Mouse (Mus musculus) embryonic fibroblast, embryonic 13.5 days (primary cell): Measurements from ENCODE around the gene Me3. TPM values are rescaled to one million over a fixed set of nuclear protein-coding genes. Genes with fewer than 3 reads are reported as not detected.

ENCODE experiments used
- H3K27ac ChIP-seq: 2 replicates; pipeline ENCODE4 v1.5.1; 2012; ENCODE audit warnings: low read length, control low read depth, inconsistent platforms; ENCODE audit not compliant: insufficient read depth
- H3K4me1 ChIP-seq: 2 replicates; pipeline ENCODE4 v1.6.1; 2011; ENCODE audit warnings: low read length; ENCODE audit not compliant: control insufficient read depth, insufficient read depth
- H3K4me3 ChIP-seq: 2 replicates; pipeline ENCODE4 v1.5.1; 2011; ENCODE audit warnings: mild to moderate bottlenecking, control low read depth, low read length; ENCODE audit not compliant: insufficient read depth
- CTCF ChIP-seq: IDR thresholded peaks from 2 replicates; pipeline ENCODE4 v1.5.1; 2011; ENCODE audit warnings: mild to moderate bottlenecking, control low read depth, low read length, moderate library complexity, borderline replicate concordance; ENCODE audit not compliant: insufficient read depth
- POLR2A ChIP-seq: IDR thresholded peaks from 2 replicates; pipeline ENCODE4 v1.6.1; 2011; ENCODE audit warnings: low read depth, mild to moderate bottlenecking, control low read depth, low read length, moderate library complexity
- polyA plus RNA-seq: library from polyadenylated mRNA; stranded (reverse); fragments of >200 nt; gene quantifications from 2 replicates; pipeline ENCODE4 v1.2.4, GENCODE M21; 2011; ENCODE audit warnings: low read depth; ENCODE audit not compliant: missing spikeins, insufficient read length

Me3 gene
- polyA plus RNA-seq, 1 experiment: 4.7 TPM

DNA sequence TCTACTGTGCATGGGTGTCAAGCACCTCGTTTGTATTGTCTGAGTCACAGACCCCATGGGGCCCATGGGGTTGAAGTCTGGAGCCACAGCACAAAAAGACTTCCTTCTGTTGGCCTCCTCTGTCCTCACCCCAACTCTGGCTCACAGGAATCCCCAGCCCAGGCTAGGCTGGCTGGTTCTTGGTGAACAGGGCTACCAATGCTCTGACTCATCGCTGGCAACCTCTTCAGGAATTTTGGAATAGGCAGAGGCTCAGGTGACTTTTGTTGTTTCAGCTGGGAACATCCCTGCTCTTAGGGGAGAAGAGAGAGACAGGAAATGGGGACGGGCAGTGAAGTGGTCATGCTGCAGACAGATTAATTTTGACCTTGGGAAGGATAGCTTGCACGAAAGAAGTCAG is 205.6 kb downstream of the Me3 start:
- H3K4me1 ChIP-seq: peaks cover 16% of the 10 kb centered on the region
- TF ChIP-seq POLR2A (no peak), CTCF (no peak)
- H3K27ac ChIP-seq: peak overlapping the region; percentile 79
- no peak overlapping the region for H3K4me3 ChIP-seq

- Histone ChIP-seq H3K4me1 (peaks cover 16% of the 10 kb centered on the region), H3K4me3 (no peak overlapping the region), H3K27ac (no peak overlapping the region)
- TF ChIP-seq POLR2A (no peak), CTCF (no peak)
These were observed 207.5 kb downstream of the Me3 start for GRCm38 (mm10) chr7:89839721-89840120.

DNA sequence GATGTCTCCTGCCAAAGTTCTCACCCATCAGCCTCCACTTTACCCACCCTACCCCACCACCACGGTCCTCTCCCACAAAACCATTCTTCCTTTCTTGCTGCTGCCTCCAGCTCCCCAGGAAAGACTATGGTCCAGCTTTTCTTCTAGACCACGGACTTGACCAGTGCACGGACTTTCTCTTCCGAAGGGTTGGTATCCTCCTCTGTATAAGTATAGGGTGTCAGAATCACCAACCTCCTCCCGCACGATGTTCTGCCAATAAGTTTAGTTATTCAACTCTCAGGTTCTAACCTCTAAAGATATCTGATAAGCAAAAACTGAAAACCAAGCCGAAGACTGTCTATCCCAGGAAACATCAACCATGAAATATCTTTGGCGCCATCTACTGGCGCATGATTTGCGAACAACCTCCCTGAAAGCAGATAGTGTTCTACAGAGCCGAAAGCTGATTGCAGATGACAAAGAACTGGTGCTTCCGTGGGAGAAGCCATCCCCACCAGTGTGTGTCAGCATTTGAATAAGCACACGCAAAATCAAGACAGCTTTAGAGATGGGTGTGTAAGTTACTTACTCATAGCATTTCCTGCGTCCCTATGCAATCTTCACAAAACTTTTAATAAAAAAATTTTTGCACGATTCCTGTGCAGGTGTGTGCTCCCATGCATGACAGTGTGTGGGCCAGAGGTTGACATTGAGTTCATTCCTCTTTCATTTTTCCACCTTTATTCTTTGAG is 209.6 kb downstream of the Me3 start:
- no peak for TF ChIP-seq POLR2A
- no peak for TF ChIP-seq CTCF
- H3K27ac ChIP-seq: no peak overlapping the region
- peaks cover 16% of the 10 kb centered on the region for H3K4me1 ChIP-seq
- H3K4me3 ChIP-seq: no peak overlapping the region

DNA sequence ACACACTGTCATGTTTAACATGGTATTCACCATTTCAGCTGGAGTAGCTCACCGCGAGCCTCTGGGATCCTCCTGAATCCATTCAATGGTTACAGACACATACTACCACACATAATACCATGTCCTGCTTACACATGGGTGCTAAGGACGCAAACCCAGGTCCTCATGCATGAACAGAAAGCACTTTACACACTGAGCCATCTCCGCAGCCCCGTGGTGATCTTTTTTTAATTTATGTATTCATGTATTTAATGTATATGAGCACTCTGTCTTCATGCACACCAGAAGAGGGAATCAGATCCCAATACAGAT is 210.2 kb downstream of the Me3 start:
- no peak overlapping the region for H3K27ac ChIP-seq
- TF ChIP-seq CTCF (no peak), POLR2A (no peak)
- H3K4me3 ChIP-seq: no peak overlapping the region
- H3K4me1 ChIP-seq: peaks cover 14% of the 10 kb centered on the region

GRCm38 (mm10) chr7:89843121-89843520 is 210.9 kb downstream of the Me3 start:
- no peak overlapping the region for H3K27ac ChIP-seq
- H3K4me1 ChIP-seq: peaks cover 8% of the 10 kb centered on the region
- TF ChIP-seq CTCF (no peak), POLR2A (no peak)
- no peak overlapping the region for H3K4me3 ChIP-seq

DNA sequence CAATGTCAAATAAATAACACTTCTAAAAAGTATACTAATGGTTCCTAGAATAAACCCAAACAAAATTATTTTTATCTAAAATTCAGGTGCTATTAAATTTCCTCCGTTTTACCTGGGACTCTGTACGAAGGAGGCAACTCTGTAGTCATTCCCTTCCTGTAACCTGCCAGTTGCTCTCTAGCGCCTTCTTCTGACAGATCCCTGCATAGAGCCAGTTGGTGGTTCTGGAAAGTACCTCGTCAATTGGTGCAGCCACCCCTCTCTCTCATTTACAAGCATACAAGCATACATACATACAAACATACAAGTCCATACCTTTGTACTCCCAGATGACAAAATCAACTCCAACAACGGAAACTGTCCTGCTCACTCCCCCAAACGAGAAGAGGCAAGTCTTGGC is 211.3 kb downstream of the Me3 start:
- TF ChIP-seq POLR2A (no peak), CTCF (no peak)
- H3K4me1 ChIP-seq: peaks cover 5% of the 10 kb centered on the region; the same call in 1 of the 2 replicates
- no peak overlapping the region for H3K27ac ChIP-seq
- no peak overlapping the region for H3K4me3 ChIP-seq

GRCm38 (mm10) chr7:89845669-89846068 is 213.5 kb downstream of the Me3 start:
- TF ChIP-seq CTCF (no peak), POLR2A (no peak)
- Histone ChIP-seq H3K4me1 (peaks cover 4% of the 10 kb centered on the region), H3K4me3 (no peak overlapping the region), H3K27ac (no peak overlapping the region)

GRCm38 (mm10) chr7:89850510-89850909 is 218.3 kb downstream of the Me3 start:
- H3K27ac ChIP-seq: peak overlapping the region; percentile 47
- peaks cover 8% of the 10 kb centered on the region for H3K4me1 ChIP-seq
- H3K4me3 ChIP-seq: no peak overlapping the region
- TF ChIP-seq CTCF (no peak), POLR2A (no peak)

- H3K4me3 ChIP-seq: no peak overlapping the region
- H3K4me1 ChIP-seq: peaks cover 14% of the 10 kb centered on the region
- no peak overlapping the region for H3K27ac ChIP-seq
- TF ChIP-seq CTCF (no peak), POLR2A (no peak)
These were observed 220.2 kb downstream of the Me3 start for GRCm38 (mm10) chr7:89852158-89853095.

GRCm38 (mm10) chr7:89853131-89853530 is 220.9 kb downstream of the Me3 start:
- no peak overlapping the region for H3K27ac ChIP-seq
- TF ChIP-seq CTCF (no peak), POLR2A (no peak)
- no peak overlapping the region for H3K4me3 ChIP-seq
- peaks cover 14% of the 10 kb centered on the region for H3K4me1 ChIP-seq
